Mouse (Mus musculus): Measurements from ENCODE around the gene Nos3.

DNA sequence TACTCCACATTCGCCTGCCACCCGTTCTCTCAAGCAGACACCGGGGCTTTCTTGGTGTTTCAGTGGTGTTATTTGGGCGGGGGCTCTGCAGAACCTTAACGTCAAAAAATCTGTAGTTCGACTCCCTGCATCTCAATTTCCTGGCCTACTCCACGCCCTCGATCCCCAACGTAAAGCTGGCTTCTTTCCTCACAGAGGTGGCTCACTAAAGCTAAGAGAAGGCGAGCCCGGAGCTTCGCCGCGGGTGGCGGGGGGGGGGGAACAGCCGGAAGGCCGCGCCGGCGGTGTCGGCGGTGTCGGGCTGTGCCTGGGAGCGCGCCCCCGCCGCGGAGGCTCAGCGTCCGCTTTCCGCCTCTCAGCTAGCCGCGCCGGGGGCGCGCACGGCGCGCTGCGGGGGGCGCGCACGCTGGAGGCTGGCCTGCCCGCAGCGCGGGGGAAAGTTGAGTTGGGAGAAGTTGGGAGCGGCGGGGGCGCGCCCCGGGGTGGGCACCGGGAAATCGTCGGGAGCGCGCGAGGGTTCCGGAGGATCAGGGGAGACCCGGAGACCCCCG is 60.3 kb downstream of the Nos3 start:
- TF ChIP-seq POLR2A (IDR thresholded peaks at IDR 0.05; ENCODE audit: low read depth, low read length) = no peak; the same call in 1 of the 2 replicates
- no peak for TF ChIP-seq CTCF (IDR thresholded peaks at IDR 0.05; ENCODE audit: extremely low read depth, insufficient read length, insufficient replicate concordance, low read depth, low read length)
